Mouse (Mus musculus): ENCODE measurements around the gene Ksr2.

GRCm38 (mm10) chr5:117482013-117482412 is 68.2 kb downstream of the Ksr2 start:
- TF ChIP-seq CTCF (IDR thresholded peaks at IDR 0.05; ENCODE audit: extremely low read depth, insufficient read depth, low read length) = no peak
- no peak for TF ChIP-seq POLR2A (IDR thresholded peaks at IDR 0.05; ENCODE audit: extremely low read depth, insufficient read depth, low read length)
